Mouse (Mus musculus) gastrocnemius, adult 8-10 months (tissue): ENCODE data around the gene Dclre1b. TPM values are rescaled to one million over a fixed set of nuclear protein-coding genes. Genes with fewer than 3 reads are reported as not detected.

Source experiments
- DNase-seq, 2 experiments: peaks; one replicate each; pipeline ENCODE4 v3.0.0; 2022; ENCODE audit warnings: low spot score in 2 of 2
- total RNA-seq, 4 experiments: library from RNA; stranded (reverse); gene quantifications; 2 replicates each; pipeline ENCODE4 v1.2.4; 2022

Gene Dclre1b
- total RNA-seq, 4 experiments from 2014 or later, result 3.0 to 5.4 (median 4.1) TPM

GRCm38 (mm10) chr3:103774009-103774408 lies 35.2 kb downstream of the Dclre1b start:
- DNase-seq, result no peak

DNA sequence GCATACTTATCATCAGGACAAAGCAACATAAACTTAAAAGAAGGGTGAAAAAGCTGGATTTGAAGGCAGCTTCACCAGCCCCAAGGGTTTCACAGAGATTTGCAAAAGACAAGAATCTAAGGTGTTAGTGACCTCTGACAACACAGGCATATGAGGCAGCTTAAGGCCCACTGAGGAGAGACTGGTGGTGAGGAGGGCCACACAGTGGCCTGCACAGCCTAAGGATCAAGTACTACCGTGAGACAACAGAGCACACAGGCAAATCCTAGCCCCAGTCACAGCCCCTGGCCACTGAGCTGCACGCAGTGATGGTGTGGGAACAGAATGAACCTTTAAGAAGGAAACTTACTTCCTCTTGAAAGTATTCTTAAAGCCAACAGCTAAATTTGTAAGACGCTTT lies 35.7 kb downstream of the Dclre1b start:
- DNase-seq, result no peak

DNA sequence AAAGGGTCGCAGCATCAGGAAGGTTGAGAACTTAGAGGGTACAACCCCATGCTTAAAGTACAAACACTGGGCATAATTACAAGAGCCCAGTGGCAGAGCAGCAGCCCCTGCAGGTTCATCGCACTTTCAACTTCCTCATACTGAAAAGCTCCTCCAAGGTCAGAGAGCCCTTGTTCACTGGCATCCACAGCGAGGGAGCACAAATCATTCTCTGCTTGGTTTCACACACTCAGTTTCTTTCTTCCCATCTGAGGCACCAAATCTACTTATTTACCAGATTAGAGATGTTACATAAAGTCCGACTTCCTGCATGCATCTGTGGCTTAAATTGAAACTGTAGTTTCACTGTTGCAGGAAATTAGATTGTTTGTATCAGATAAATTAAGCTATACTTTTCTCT lies 36.4 kb downstream of the Dclre1b start:
- DNase-seq, result no peak

DNA sequence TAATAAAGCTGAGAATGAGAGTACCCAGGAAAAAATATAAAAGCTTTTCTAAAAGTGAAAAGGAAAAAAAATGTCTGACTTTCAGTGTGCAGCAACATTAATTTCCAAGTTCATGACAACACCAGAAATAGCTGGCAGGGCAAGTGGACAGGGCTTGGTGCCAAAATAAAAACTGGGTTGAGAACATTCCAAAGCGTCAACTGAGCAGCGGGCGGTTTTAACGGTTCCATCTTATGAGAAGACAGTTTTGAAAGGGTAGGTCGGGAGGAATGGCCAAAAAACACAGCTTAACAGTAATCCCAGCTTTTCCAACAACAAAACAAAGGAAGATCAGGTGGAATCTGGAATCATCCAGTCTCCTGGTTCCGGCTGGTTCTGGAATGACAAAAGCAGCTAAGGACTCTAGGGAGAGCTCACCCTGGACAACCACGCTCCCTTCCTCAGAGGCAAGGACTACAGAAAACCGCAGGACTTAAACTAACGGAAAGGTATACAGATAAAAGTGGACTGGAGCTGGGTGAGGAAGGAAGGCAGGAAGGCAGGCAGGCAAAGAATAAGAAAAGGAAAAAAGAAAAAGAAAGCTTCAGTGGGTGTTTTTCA lies 37.6 kb downstream of the Dclre1b start:
- DNase-seq, result peak; percentile 72 to 74

GRCm38 (mm10) chr3:103766789-103767188 lies 42.5 kb downstream of the Dclre1b start:
- no peak for DNase-seq

DNA sequence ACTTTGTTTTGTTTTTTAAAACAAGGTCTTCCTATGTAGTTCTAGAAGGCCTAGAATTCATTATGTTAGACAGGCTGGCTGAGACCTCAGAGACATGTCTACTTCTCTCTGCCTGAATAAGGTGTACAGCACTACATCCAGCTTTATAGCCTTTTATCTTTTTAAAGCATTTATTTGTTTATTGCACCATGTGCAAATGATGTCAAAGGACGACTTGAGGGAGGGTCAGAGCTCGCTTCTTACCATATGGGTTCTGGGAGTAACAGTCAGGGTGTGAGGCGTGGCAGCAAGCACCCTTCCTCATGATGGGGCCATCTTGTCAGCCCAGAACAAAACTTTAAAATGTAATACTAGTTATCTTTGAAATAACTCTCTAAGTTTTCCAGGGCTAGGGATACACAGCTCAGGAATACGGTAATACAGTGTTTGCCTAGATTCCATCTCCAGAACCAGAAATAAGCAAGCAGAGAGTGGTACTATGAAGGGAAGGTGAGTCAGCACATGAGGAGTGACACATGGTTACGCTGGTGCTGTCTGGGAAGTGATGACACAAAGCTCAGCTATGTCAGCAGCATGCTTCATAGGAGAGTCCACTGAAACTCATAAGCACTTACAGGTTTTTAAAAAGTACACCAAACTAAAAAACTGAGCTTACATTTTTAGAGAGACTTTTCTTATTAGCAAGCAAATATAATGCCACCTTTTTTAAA lies 49.8 kb downstream of the Dclre1b start:
- DNase-seq, result no peak

- DNase-seq, result no peak
Measured at GRCm38 (mm10) chr3:103758456-103758855, 50.8 kb downstream of the Dclre1b start.

DNA sequence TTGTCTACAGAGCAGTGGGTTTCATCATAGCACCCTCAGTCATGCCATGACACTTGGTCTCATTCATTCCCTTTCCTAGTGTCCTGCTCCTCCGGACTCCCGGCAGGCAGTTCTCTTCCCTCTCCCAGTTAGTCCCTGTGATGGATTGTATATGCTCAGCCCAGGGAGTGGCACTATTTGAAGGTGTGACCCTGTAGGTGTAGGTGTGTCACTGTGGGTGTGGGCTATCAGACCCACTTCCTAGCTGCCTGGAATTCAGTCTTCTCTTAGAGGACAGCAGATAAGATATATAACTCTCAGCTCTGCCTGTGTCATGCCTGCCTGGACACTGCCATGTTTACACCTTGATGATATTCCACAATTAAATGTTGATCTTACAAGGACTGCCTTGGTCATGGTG lies 52.3 kb downstream of the Dclre1b start:
- no peak for DNase-seq

GRCm38 (mm10) chr3:103755351-103755750 lies 53.9 kb downstream of the Dclre1b start:
- no peak for DNase-seq

GRCm38 (mm10) chr3:103751558-103751957 lies 57.7 kb downstream of the Dclre1b start:
- no peak for DNase-seq

Other genes with a start within 250 kb of the Dclre1b start
- gene Syt6, start 234.2 kb downstream of the Dclre1b start, total RNA-seq, result not detected
- gene Atg4a-ps, start 163.4 kb downstream of the Dclre1b start, total RNA-seq, result 1 to 10 TPM in 2 of 4 experiments, under 1 TPM in 1, not detected in 1; 0.27 to 4.7 (median 3.8) TPM
- 1 to 10 TPM in 3 of 4 experiments, under 1 TPM in 1; 0.94 to 4.0 (median 1.8) TPM for gene Olfml3, start 71.4 kb downstream of the Dclre1b start, total RNA-seq
- gene Gm10964, start 70.1 kb downstream of the Dclre1b start, total RNA-seq, result not detected
- gene Hipk1, start 17.9 kb downstream of the Dclre1b start, total RNA-seq, result 10 to 100 TPM; 55.9 to 80.6 (median 65.0) TPM
- gene Ap4b1, start 76 bp upstream of the Dclre1b start, total RNA-seq, result 10 to 100 TPM in 1 of 4 experiments, 1 to 10 TPM in 3; 8.3 to 10.5 (median 9.2) TPM
- under 1 TPM in 2 of 4 experiments, not detected in 2; 0.13 TPM for gene Gm43064, start 129 bp upstream of the Dclre1b start, total RNA-seq
- gene Bcl2l15, start 23.2 kb upstream of the Dclre1b start, total RNA-seq, result not detected
- under 1 TPM in 3 of 4 experiments, not detected in 1; 0.27 to 0.83 (median 0.39) TPM for gene Ptpn22, start 50.4 kb upstream of the Dclre1b start, total RNA-seq
- 1 to 10 TPM; 5.6 to 7.3 (median 6.5) TPM for gene Rsbn1, start 104.7 kb upstream of the Dclre1b start, total RNA-seq
- 1 to 10 TPM; 3.2 to 3.7 (median 3.4) TPM for gene Phtf1, start 158.7 kb upstream of the Dclre1b start, total RNA-seq